Mouse (Mus musculus): ENCODE data around the gene Pid1. TPM values are rescaled to one million over a fixed set of nuclear protein-coding genes. Genes with fewer than 3 reads are reported as not detected.
A peak's percentile ranks its signal among the peaks of the same experiment; 100 is the strongest.

Gene Pid1
- polyA plus RNA-seq, 1 experiment from 2014 or later: 93.9 TPM

GRCm38 (mm10) chr1:84102052-84102451, 261.9 kb downstream of the Pid1 start:
- Histone ChIP-seq H3K27ac (replicated peaks; ENCODE audit: low read depth, low read length) (no peak overlapping the region), H3K4me1 (ENCODE audit: control insufficient read depth, insufficient read depth, low read length) (no peaks in the 10 kb centered on the region), H3K4me2 (ENCODE audit: low read length) (no peak overlapping the region), H3K27me3 (ENCODE audit: control insufficient read depth, insufficient read depth, low read length) (no peaks in the 10 kb centered on the region), H3K9me3 (ENCODE audit: control insufficient read depth, low read length) (no peaks in the 10 kb centered on the region), H3K9ac (replicated peaks; ENCODE audit: low read length) (no peak overlapping the region), H3K36me3 (ENCODE audit: control insufficient read depth, insufficient read depth, low read length) (no peaks in the 10 kb centered on the region), H3K4me3 (replicated peaks; ENCODE audit: low read depth, low read length) (no peak overlapping the region)
- 84% methylated on average over 2 of the region's 2 CpGs for WGBS
- ATAC-seq (ENCODE audit: low FRiP score, low TSS enrichment) (no peak), DNase-seq (no peak)

DNA sequence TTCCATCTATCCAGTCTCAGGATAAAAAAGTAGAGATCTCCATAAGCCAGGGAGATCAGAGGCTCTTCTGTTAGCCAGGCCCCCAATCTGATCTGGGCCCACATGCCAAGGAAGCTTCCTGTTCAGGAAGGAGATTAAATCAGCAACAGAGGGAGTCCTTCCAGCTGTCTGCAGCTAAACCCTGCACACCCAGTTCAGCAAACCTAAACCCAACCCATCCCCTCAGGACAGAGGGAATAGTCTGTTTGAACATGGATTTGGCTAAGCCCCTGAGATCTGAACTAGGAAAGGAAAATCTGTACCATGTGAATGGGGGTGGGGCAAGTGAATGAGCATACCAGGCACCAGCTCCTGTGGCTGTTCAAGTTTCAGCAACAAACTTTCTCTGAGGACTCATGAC, 266.6 kb downstream of the Pid1 start:
- no peak for DNase-seq
- Histone ChIP-seq H3K4me2 (ENCODE audit: low read length) (no peak overlapping the region), H3K9ac (replicated peaks; ENCODE audit: low read length) (no peak overlapping the region), H3K4me1 (ENCODE audit: control insufficient read depth, insufficient read depth, low read length) (no peaks in the 10 kb centered on the region), H3K36me3 (ENCODE audit: control insufficient read depth, insufficient read depth, low read length) (no peaks in the 10 kb centered on the region), H3K9me3 (ENCODE audit: control insufficient read depth, low read length) (no peaks in the 10 kb centered on the region), H3K27me3 (ENCODE audit: control insufficient read depth, insufficient read depth, low read length) (no peaks in the 10 kb centered on the region), H3K27ac (replicated peaks; ENCODE audit: low read depth, low read length) (no peak overlapping the region), H3K4me3 (replicated peaks; ENCODE audit: low read depth, low read length) (no peak overlapping the region)
- ATAC-seq (ENCODE audit: low FRiP score, low TSS enrichment): no peak

DNA sequence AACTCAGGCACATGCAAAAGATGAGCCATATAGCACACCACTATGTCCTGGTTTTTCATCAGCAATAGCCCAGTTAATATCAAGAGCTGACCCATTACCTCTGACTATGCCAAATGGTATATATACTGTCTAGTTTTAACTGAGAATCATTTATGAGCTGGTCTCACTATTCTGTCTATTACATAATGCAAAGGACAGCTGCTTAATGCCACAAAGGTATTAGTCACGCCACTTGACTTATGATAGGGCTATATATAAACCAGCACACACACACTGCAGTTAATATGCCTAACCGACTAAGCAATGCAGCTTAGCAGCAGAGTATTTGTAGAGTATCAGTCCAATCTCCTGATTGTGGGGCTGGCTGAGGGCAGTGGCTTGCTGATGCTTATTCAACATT, 270.7 kb downstream of the Pid1 start:
- Histone ChIP-seq H3K27ac (replicated peaks; ENCODE audit: low read depth, low read length) (no peak overlapping the region), H3K27me3 (ENCODE audit: control insufficient read depth, insufficient read depth, low read length) (no peaks in the 10 kb centered on the region), H3K9ac (replicated peaks; ENCODE audit: low read length) (no peak overlapping the region), H3K36me3 (ENCODE audit: control insufficient read depth, insufficient read depth, low read length) (no peaks in the 10 kb centered on the region), H3K9me3 (ENCODE audit: control insufficient read depth, low read length) (no peaks in the 10 kb centered on the region), H3K4me2 (ENCODE audit: low read length) (no peak overlapping the region), H3K4me1 (ENCODE audit: control insufficient read depth, insufficient read depth, low read length) (no peaks in the 10 kb centered on the region), H3K4me3 (replicated peaks; ENCODE audit: low read depth, low read length) (no peak overlapping the region)
- no peak for DNase-seq
- ATAC-seq (ENCODE audit: low FRiP score, low TSS enrichment): no peak
- WGBS: 52% methylated on average over 2 of the region's 2 CpGs

DNA sequence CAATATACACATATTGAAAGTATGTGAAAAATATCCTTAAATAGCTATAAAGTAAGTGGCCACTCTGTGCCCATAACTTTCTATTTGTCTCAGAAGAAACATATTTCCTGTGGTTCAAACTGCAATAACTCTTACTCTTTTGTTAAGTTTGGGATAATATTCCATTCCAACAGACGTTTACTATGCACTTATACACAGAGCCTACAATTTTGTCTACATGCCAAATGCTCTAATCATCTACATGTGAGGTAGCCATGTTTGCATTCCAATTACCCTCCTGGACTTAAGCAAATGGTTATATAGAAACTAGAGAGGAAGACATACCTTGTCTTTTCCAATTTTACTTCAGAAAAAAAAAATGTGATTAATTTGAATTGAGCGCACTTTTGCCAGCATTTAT, 274.3 kb downstream of the Pid1 start:
- DNase-seq: no peak
- H3K4me3 ChIP-seq (replicated peaks; ENCODE audit: low read depth, low read length): no peak overlapping the region
- H3K27ac ChIP-seq (replicated peaks; ENCODE audit: low read depth, low read length): no peak overlapping the region
- H3K9ac ChIP-seq (replicated peaks; ENCODE audit: low read length): no peak overlapping the region
- no peaks in the 10 kb centered on the region for H3K9me3 ChIP-seq (ENCODE audit: control insufficient read depth, low read length)
- 86% methylated on average over 2 of the region's 2 CpGs for WGBS
- no peaks in the 10 kb centered on the region for H3K4me1 ChIP-seq (ENCODE audit: control insufficient read depth, insufficient read depth, low read length)
- no peak overlapping the region for H3K4me2 ChIP-seq (ENCODE audit: low read length)
- H3K36me3 ChIP-seq (ENCODE audit: control insufficient read depth, insufficient read depth, low read length): no peaks in the 10 kb centered on the region
- no peak for ATAC-seq (ENCODE audit: low FRiP score, low TSS enrichment)
- H3K27me3 ChIP-seq (ENCODE audit: control insufficient read depth, insufficient read depth, low read length): no peaks in the 10 kb centered on the region

GRCm38 (mm10) chr1:84087957-84088356, 276.0 kb downstream of the Pid1 start:
- no peaks in the 10 kb centered on the region for H3K4me1 ChIP-seq (ENCODE audit: control insufficient read depth, insufficient read depth, low read length)
- ATAC-seq (ENCODE audit: low FRiP score, low TSS enrichment) (no peak), DNase-seq (no peak)
- no peaks in the 10 kb centered on the region for H3K9me3 ChIP-seq (ENCODE audit: control insufficient read depth, low read length)
- no peak overlapping the region for H3K9ac ChIP-seq (replicated peaks; ENCODE audit: low read length)
- 70% methylated on average over 2 of the region's 2 CpGs for WGBS
- H3K4me3 ChIP-seq (replicated peaks; ENCODE audit: low read depth, low read length): no peak overlapping the region
- no peaks in the 10 kb centered on the region for H3K36me3 ChIP-seq (ENCODE audit: control insufficient read depth, insufficient read depth, low read length)
- no peaks in the 10 kb centered on the region for H3K27me3 ChIP-seq (ENCODE audit: control insufficient read depth, insufficient read depth, low read length)
- H3K27ac ChIP-seq (replicated peaks; ENCODE audit: low read depth, low read length): no peak overlapping the region
- H3K4me2 ChIP-seq (ENCODE audit: low read length): no peak overlapping the region

DNA sequence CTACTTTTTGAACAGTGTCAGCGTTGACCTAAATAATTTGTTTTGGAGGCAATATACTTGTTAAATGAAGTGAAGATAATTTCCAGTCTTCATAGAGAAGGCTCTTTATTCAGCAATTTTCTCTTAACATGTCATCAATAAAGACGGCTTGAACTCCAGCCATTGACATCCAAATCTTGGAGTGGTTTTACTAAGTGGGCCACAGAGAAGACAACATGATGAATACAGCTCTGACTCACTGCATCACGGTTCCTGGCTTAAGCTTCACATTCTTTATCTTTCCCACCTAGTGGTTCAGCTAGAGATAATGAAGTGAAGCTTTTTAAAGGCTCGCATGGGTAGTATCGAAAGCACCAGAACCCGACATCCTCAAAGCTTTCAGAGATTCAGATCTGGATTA, 276.7 kb downstream of the Pid1 start:
- no peak overlapping the region for H3K9ac ChIP-seq (replicated peaks; ENCODE audit: low read length)
- no peaks in the 10 kb centered on the region for H3K27me3 ChIP-seq (ENCODE audit: control insufficient read depth, insufficient read depth, low read length)
- no peak for ATAC-seq (ENCODE audit: low FRiP score, low TSS enrichment)
- H3K4me2 ChIP-seq (ENCODE audit: low read length): no peak overlapping the region
- 79% methylated on average over 6 of the region's 6 CpGs for WGBS
- H3K4me3 ChIP-seq (replicated peaks; ENCODE audit: low read depth, low read length): no peak overlapping the region
- no peaks in the 10 kb centered on the region for H3K36me3 ChIP-seq (ENCODE audit: control insufficient read depth, insufficient read depth, low read length)
- H3K4me1 ChIP-seq (ENCODE audit: control insufficient read depth, insufficient read depth, low read length): no peaks in the 10 kb centered on the region
- DNase-seq: no peak
- H3K27ac ChIP-seq (replicated peaks; ENCODE audit: low read depth, low read length): no peak overlapping the region
- no peaks in the 10 kb centered on the region for H3K9me3 ChIP-seq (ENCODE audit: control insufficient read depth, low read length)

- Histone ChIP-seq H3K4me3 (replicated peaks; ENCODE audit: low read depth, low read length) (no peak overlapping the region), H3K4me2 (ENCODE audit: low read length) (no peak overlapping the region), H3K27me3 (ENCODE audit: control insufficient read depth, insufficient read depth, low read length) (no peaks in the 10 kb centered on the region), H3K27ac (replicated peaks; ENCODE audit: low read depth, low read length) (no peak overlapping the region), H3K4me1 (ENCODE audit: control insufficient read depth, insufficient read depth, low read length) (no peaks in the 10 kb centered on the region), H3K36me3 (ENCODE audit: control insufficient read depth, insufficient read depth, low read length) (no peaks in the 10 kb centered on the region), H3K9me3 (ENCODE audit: control insufficient read depth, low read length) (no peaks in the 10 kb centered on the region), H3K9ac (replicated peaks; ENCODE audit: low read length) (no peak overlapping the region)
- 50% methylated on average over 1 of the region's 1 CpGs for WGBS
- ATAC-seq (ENCODE audit: low FRiP score, low TSS enrichment) (no peak), DNase-seq (no peak)
Observed at GRCm38 (mm10) chr1:84086486-84086885, 277.5 kb downstream of the Pid1 start.

DNA sequence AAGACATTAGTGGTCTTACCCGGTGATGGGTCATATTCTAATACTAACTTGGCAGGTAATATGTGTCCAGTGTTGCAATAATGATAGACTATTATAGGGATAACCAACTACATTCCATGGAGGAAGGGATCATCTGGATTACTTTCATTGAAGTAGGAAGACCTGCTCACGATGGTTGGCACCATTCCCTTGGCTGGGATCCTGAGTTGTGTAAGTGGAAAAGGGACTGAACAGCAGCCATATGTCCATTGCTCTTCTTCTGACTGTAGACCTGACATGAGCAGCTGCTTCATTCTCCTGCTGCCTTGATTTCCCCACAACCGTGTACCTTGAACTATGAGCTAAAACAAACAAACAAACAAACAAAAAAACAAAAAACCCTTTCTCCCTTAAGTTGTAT, 278.6 kb downstream of the Pid1 start:
- Histone ChIP-seq H3K9ac (replicated peaks; ENCODE audit: low read length) (no peak overlapping the region), H3K36me3 (ENCODE audit: control insufficient read depth, insufficient read depth, low read length) (no peaks in the 10 kb centered on the region), H3K4me3 (replicated peaks; ENCODE audit: low read depth, low read length) (no peak overlapping the region), H3K4me1 (ENCODE audit: control insufficient read depth, insufficient read depth, low read length) (no peaks in the 10 kb centered on the region), H3K4me2 (ENCODE audit: low read length) (no peak overlapping the region), H3K27me3 (ENCODE audit: control insufficient read depth, insufficient read depth, low read length) (no peaks in the 10 kb centered on the region), H3K27ac (replicated peaks; ENCODE audit: low read depth, low read length) (no peak overlapping the region), H3K9me3 (ENCODE audit: control insufficient read depth, low read length) (no peaks in the 10 kb centered on the region)
- DNase-seq (no peak), ATAC-seq (ENCODE audit: low FRiP score, low TSS enrichment) (no peak)
- 98% methylated on average over 3 of the region's 3 CpGs for WGBS

- ATAC-seq (ENCODE audit: low FRiP score, low TSS enrichment) (no peak), DNase-seq (peak; percentile 37)
- Histone ChIP-seq H3K4me2 (ENCODE audit: low read length) (no peak overlapping the region), H3K27ac (replicated peaks; ENCODE audit: low read depth, low read length) (0 out of 2 replicates have a peak overlapping the region, but pooled peaks have one; percentile 41), H3K9ac (replicated peaks; ENCODE audit: low read length) (no peak overlapping the region), H3K4me1 (ENCODE audit: control insufficient read depth, insufficient read depth, low read length) (no peaks in the 10 kb centered on the region), H3K9me3 (ENCODE audit: control insufficient read depth, low read length) (no peaks in the 10 kb centered on the region), H3K4me3 (replicated peaks; ENCODE audit: low read depth, low read length) (no peak overlapping the region), H3K36me3 (ENCODE audit: control insufficient read depth, insufficient read depth, low read length) (no peaks in the 10 kb centered on the region), H3K27me3 (ENCODE audit: control insufficient read depth, insufficient read depth, low read length) (no peaks in the 10 kb centered on the region)
- 62% methylated on average over 8 of the region's 8 CpGs for WGBS
Observed at GRCm38 (mm10) chr1:84079566-84079965, 284.4 kb downstream of the Pid1 start.

All from midbrain, embryonic 14.5 days (tissue).